In genomic region chr8:46713178-46713577, GRCm38 (mm10) we compare ENCODE assay signal across 14 mouse cellular contexts. TPM values are rescaled to one million over a fixed set of nuclear protein-coding genes. Genes with fewer than 3 reads are reported as not detected.
A peak's percentile ranks its signal among the peaks of the same experiment; 100 is the strongest.
DNase-seq lines count a peak whose midpoint lies in the region; ATAC-seq lines count a peak whose summit lies in the region.
"Had no signal": no experiment of that assay in that cellular context is flagged by ENCODE, and none has a peak within 500 bp of the region (broad histone marks: within the 10 kb centered on the region; RNA-seq: fewer than 3 reads in every experiment).

No protein-coding gene starts in this region.

- DNase-seq in heart, adult 11 months: peak; percentile 90
- DNase-seq in heart, adult 9 months (ENCODE audit: low spot score in 2 of 2): no peak
- DNase-seq in spleen, adult 18-20 months: peak; percentile 50 to 70
- peak; percentile 47 for DNase-seq in thymus, postnatal 14 days
- DNase-seq in layer of hippocampus, adult 18-20 months (ENCODE audit: low spot score in 2 of 2): no peak
- no peak for DNase-seq in kidney, postnatal 4 days
- DNase-seq in adrenal gland, postnatal 36 days: no peak
- DNase-seq: adrenal gland, adult 2 months; cerebellum, adult 9-10 months; embryo, embryonic 11 days; kidney, adult 9 months; midbrain, embryonic 14.5 days had no signal

- ATAC-seq in granulocyte monocyte progenitor cell, adult 5-6 weeks (replicated peaks; ENCODE audit: poor library complexity, severe bottlenecking): peak; percentile 67
- ATAC-seq: hindbrain, embryonic 16.5 days had no signal

RNA-seq across cellular contexts. Expression of gene Irf2, which starts 26.4 kb away (rescaled TPM):
- 48.8 and 67.9 TPM in 2 replicates for total RNA-seq in granulocyte monocyte progenitor cell, adult 5-6 weeks (2014; fragmentation: Nextera tagmentation)
- total RNA-seq in granulocyte monocyte progenitor cell, adult 5-6 weeks (2017): 12.6 and 20.4 TPM in 2 replicates
- 10 to 100 TPM; 54.9 to 72.7 TPM for total RNA-seq in layer of hippocampus, adult 18-20 months (2021)
- 10 to 100 TPM; 67.9 to 76.9 TPM for total RNA-seq in adrenal gland, postnatal 36 days (2021)

Comparison
In these comparisons a context has a peak if more than half of its experiments do, and no peak if none do; other contexts are left out.
1. DNase-seq: peak in heart, adult 11 months (single experiment), spleen, adult 18-20 months (2 of 2) and thymus, postnatal 14 days (single experiment); none in heart, adult 9 months (0 of 2), layer of hippocampus, adult 18-20 months (0 of 2), kidney, postnatal 4 days (0 of 2) and adrenal gland, postnatal 36 days (0 of 2).